Mouse (Mus musculus): ENCODE measurements around the gene Asxl1. TPM values are rescaled to one million over a fixed set of nuclear protein-coding genes. Genes with fewer than 3 reads are reported as not detected.

Gene Asxl1
- polyA plus RNA-seq, 1 experiment from 2014 or later: 17.1 TPM

- Histone ChIP-seq H3K4me3 (replicated peaks; ENCODE audit: low read depth, low read length) (no peak overlapping the region), H3K27me3 (ENCODE audit: control insufficient read depth, insufficient read depth, low read length) (no peaks in the 10 kb centered on the region), H3K36me3 (ENCODE audit: control insufficient read depth, insufficient read depth, low read length) (peaks cover 61% of the 10 kb centered on the region), H3K4me2 (ENCODE audit: low read length) (no peak overlapping the region), H3K27ac (replicated peaks; ENCODE audit: low read depth, low read length) (peak overlapping the region; percentile 67), H3K9me3 (ENCODE audit: control insufficient read depth, low read length) (no peaks in the 10 kb centered on the region), H3K9ac (replicated peaks; ENCODE audit: low read length) (no peak overlapping the region), H3K4me1 (ENCODE audit: control insufficient read depth, insufficient read depth, low read length) (peaks cover 36% of the 10 kb centered on the region)
- WGBS: 89% methylated on average over 4 of the region's 4 CpGs
- ATAC-seq (ENCODE audit: low FRiP score, low TSS enrichment): no peak
- no peak for DNase-seq
Observed at GRCm38 (mm10) chr2:153425124-153425844, 79.7 kb downstream of the Asxl1 start.

DNA sequence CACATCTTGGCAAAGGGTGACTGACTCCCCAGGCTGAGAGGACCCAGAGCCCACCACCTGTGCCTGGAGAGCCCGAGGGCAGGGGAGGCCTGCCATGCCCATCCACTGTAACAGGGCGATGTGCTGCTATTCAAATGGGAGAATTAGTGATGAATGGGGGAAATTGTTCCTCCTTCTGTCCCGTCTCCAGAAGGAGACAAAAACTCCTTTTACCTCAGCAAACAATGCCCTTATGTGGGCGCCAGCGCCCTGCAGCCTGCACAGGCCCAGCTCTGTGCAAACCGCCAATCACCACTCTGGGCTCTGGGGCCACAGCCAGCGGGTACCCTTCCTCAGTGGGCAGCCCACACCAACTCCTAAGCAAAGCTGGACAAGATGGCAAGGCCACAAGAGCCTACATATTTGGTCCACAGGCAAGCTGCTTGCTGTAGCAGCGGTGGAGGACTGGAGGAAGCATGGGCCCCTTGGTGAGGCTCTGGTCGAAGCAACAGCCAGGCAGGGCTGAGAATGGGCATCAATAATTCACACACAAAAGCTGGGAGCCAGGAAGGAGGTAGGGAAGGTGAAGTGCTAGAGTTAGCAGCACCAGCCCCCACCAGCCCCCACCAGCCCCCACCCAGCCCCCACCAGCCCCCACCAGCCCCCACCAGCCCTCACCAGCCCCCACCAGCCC is 80.5 kb downstream of the Asxl1 start:
- Histone ChIP-seq H3K9ac (replicated peaks; ENCODE audit: low read length) (no peak overlapping the region), H3K9me3 (ENCODE audit: control insufficient read depth, low read length) (no peaks in the 10 kb centered on the region), H3K27ac (replicated peaks; ENCODE audit: low read depth, low read length) (peak overlapping the region; percentile 67), H3K4me1 (ENCODE audit: control insufficient read depth, insufficient read depth, low read length) (peaks cover 36% of the 10 kb centered on the region), H3K4me2 (ENCODE audit: low read length) (no peak overlapping the region), H3K36me3 (ENCODE audit: control insufficient read depth, insufficient read depth, low read length) (peaks cover 62% of the 10 kb centered on the region), H3K4me3 (replicated peaks; ENCODE audit: low read depth, low read length) (no peak overlapping the region), H3K27me3 (ENCODE audit: control insufficient read depth, insufficient read depth, low read length) (no peaks in the 10 kb centered on the region)
- ATAC-seq (ENCODE audit: low FRiP score, low TSS enrichment): peak; percentile 72
- DNase-seq: peak; percentile 67
- WGBS: 10% methylated on average over 9 of the region's 9 CpGs

DNA sequence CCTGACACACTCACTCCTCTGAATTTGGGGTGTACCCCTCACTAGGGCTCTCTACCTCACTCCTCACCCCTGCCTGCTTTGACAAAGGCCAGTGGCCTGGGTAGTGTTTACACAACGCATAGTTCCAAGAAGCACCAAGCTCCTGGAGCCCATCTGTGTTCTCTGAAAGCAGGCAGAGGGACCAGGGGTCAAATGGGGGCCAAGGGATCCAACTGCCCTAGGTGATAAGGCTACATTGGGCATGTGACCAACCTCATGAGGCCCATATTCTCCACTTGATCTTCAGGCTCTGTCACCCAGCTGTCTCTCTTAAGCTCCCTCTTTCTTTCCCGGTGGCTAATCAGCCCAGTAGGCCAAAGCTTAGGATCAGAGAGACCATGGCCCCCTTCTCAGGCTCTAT is 81.3 kb downstream of the Asxl1 start:
- H3K9ac ChIP-seq (replicated peaks; ENCODE audit: low read length): no peak overlapping the region
- no peaks in the 10 kb centered on the region for H3K9me3 ChIP-seq (ENCODE audit: control insufficient read depth, low read length)
- no peak overlapping the region for H3K4me3 ChIP-seq (replicated peaks; ENCODE audit: low read depth, low read length)
- peaks cover 35% of the 10 kb centered on the region for H3K4me1 ChIP-seq (ENCODE audit: control insufficient read depth, insufficient read depth, low read length)
- DNase-seq: no peak
- H3K4me2 ChIP-seq (ENCODE audit: low read length): no peak overlapping the region
- H3K27ac ChIP-seq (replicated peaks; ENCODE audit: low read depth, low read length): peak overlapping the region; percentile 71
- ATAC-seq (ENCODE audit: low FRiP score, low TSS enrichment): no peak
- no peaks in the 10 kb centered on the region for H3K27me3 ChIP-seq (ENCODE audit: control insufficient read depth, insufficient read depth, low read length)
- H3K36me3 ChIP-seq (ENCODE audit: control insufficient read depth, insufficient read depth, low read length): peaks cover 70% of the 10 kb centered on the region
- 18% methylated on average over 2 of the region's 2 CpGs for WGBS

- H3K4me1 ChIP-seq (ENCODE audit: control insufficient read depth, insufficient read depth, low read length): peaks cover 20% of the 10 kb centered on the region
- 83% methylated on average over 2 of the region's 2 CpGs for whole genome bisulfite sequencing
- H3K36me3 ChIP-seq (ENCODE audit: control insufficient read depth, insufficient read depth, low read length): peaks cover 80% of the 10 kb centered on the region
- no peak overlapping the region for H3K4me2 ChIP-seq (ENCODE audit: low read length)
- ATAC-seq (ENCODE audit: low FRiP score, low TSS enrichment) (no peak), DNase-seq (no peak)
- no peaks in the 10 kb centered on the region for H3K9me3 ChIP-seq (ENCODE audit: control insufficient read depth, low read length)
- H3K9ac ChIP-seq (replicated peaks; ENCODE audit: low read length): no peak overlapping the region
- H3K27me3 ChIP-seq (ENCODE audit: control insufficient read depth, insufficient read depth, low read length): no peaks in the 10 kb centered on the region
- no peak overlapping the region; the same call in 1 of the 2 replicates for H3K27ac ChIP-seq (replicated peaks; ENCODE audit: low read depth, low read length)
- H3K4me3 ChIP-seq (replicated peaks; ENCODE audit: low read depth, low read length): no peak overlapping the region
Observed at GRCm38 (mm10) chr2:153428485-153428884, 82.9 kb downstream of the Asxl1 start.

- DNase-seq: no peak
- 97% methylated on average over 1 of the region's 1 CpGs for WGBS
- H3K4me1 ChIP-seq (ENCODE audit: control insufficient read depth, insufficient read depth, low read length): peaks cover 21% of the 10 kb centered on the region
- no peak overlapping the region for H3K4me3 ChIP-seq (replicated peaks; ENCODE audit: low read depth, low read length)
- no peak overlapping the region for H3K27ac ChIP-seq (replicated peaks; ENCODE audit: low read depth, low read length)
- H3K9ac ChIP-seq (replicated peaks; ENCODE audit: low read length): no peak overlapping the region
- no peak for ATAC-seq (ENCODE audit: low FRiP score, low TSS enrichment)
- H3K27me3 ChIP-seq (ENCODE audit: control insufficient read depth, insufficient read depth, low read length): no peaks in the 10 kb centered on the region
- H3K36me3 ChIP-seq (ENCODE audit: control insufficient read depth, insufficient read depth, low read length): peaks cover 80% of the 10 kb centered on the region
- H3K4me2 ChIP-seq (ENCODE audit: low read length): no peak overlapping the region
- H3K9me3 ChIP-seq (ENCODE audit: control insufficient read depth, low read length): no peaks in the 10 kb centered on the region
Observed at GRCm38 (mm10) chr2:153430571-153430970, 84.9 kb downstream of the Asxl1 start.

DNA sequence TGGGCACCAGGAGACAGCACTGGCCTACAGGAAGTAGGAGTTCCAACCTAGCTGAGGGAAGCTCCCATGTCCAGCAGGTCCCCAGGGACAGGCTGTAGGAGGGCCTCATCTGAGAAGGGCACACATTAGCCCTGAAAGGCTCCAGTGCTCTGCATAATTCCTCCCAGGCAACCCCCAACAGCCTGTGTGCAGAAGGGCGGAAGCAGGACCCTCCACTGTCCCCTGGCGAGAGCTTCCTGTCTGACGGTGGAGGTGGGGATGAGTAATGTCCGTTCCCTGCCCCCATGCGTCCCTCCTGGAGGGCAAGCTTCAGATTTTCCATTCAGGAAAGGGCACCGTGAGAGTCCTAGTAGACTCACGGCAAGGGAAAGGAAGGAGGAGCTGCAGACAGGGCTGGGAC is 86.9 kb downstream of the Asxl1 start:
- Histone ChIP-seq H3K4me1 (ENCODE audit: control insufficient read depth, insufficient read depth, low read length) (peaks cover 29% of the 10 kb centered on the region), H3K27ac (replicated peaks; ENCODE audit: low read depth, low read length) (no peak overlapping the region), H3K9me3 (ENCODE audit: control insufficient read depth, low read length) (no peaks in the 10 kb centered on the region), H3K36me3 (ENCODE audit: control insufficient read depth, insufficient read depth, low read length) (peaks cover 83% of the 10 kb centered on the region), H3K27me3 (ENCODE audit: control insufficient read depth, insufficient read depth, low read length) (no peaks in the 10 kb centered on the region), H3K4me3 (replicated peaks; ENCODE audit: low read depth, low read length) (no peak overlapping the region), H3K4me2 (ENCODE audit: low read length) (no peak overlapping the region), H3K9ac (replicated peaks; ENCODE audit: low read length) (no peak overlapping the region)
- no peak for ATAC-seq (ENCODE audit: low FRiP score, low TSS enrichment)
- DNase-seq: no peak
- WGBS: 56% methylated on average over 7 of the region's 7 CpGs

- Histone ChIP-seq H3K9me3 (ENCODE audit: control insufficient read depth, low read length) (no peaks in the 10 kb centered on the region), H3K27ac (replicated peaks; ENCODE audit: low read depth, low read length) (no peak overlapping the region), H3K4me1 (ENCODE audit: control insufficient read depth, insufficient read depth, low read length) (peaks cover 38% of the 10 kb centered on the region), H3K9ac (replicated peaks; ENCODE audit: low read length) (no peak overlapping the region), H3K27me3 (ENCODE audit: control insufficient read depth, insufficient read depth, low read length) (no peaks in the 10 kb centered on the region), H3K36me3 (ENCODE audit: control insufficient read depth, insufficient read depth, low read length) (peaks cover 71% of the 10 kb centered on the region), H3K4me3 (replicated peaks; ENCODE audit: low read depth, low read length) (no peak overlapping the region), H3K4me2 (ENCODE audit: low read length) (no peak overlapping the region)
- DNase-seq: no peak
- 64% methylated on average over 3 of the region's 3 CpGs for WGBS
- ATAC-seq (ENCODE audit: low FRiP score, low TSS enrichment): no peak
Observed at GRCm38 (mm10) chr2:153433859-153434258, 88.2 kb downstream of the Asxl1 start.

- no peak for ATAC-seq (ENCODE audit: low FRiP score, low TSS enrichment)
- WGBS: 13% methylated on average over 9 of the region's 9 CpGs
Observed at GRCm38 (mm10) chr2:153434880-153435831, 89.5 kb downstream of the Asxl1 start.

More at GRCm38 (mm10) chr2:153434880-153435831, 89.5 kb downstream of the Asxl1 start:
- Histone ChIP-seq H3K27ac (replicated peaks; ENCODE audit: low read depth, low read length) (peak overlapping the region; percentile 13; the same call in 1 of the 2 replicates), H3K9me3 (ENCODE audit: control insufficient read depth, low read length) (no peaks in the 10 kb centered on the region), H3K4me2 (ENCODE audit: low read length) (no peak overlapping the region), H3K36me3 (ENCODE audit: control insufficient read depth, insufficient read depth, low read length) (peaks cover 58% of the 10 kb centered on the region), H3K4me1 (ENCODE audit: control insufficient read depth, insufficient read depth, low read length) (peaks cover 38% of the 10 kb centered on the region), H3K4me3 (replicated peaks; ENCODE audit: low read depth, low read length) (no peak overlapping the region), H3K9ac (replicated peaks; ENCODE audit: low read length) (no peak overlapping the region), H3K27me3 (ENCODE audit: control insufficient read depth, insufficient read depth, low read length) (no peaks in the 10 kb centered on the region)
- no peak for DNase-seq
